Mouse (Mus musculus) cerebellum, postnatal 36 days (tissue): Measurements from ENCODE around the gene Slc23a4.
A peak's percentile ranks its signal among the peaks of the same experiment; 100 is the strongest.

Experiments used
- DNase-seq, 2 experiments: peaks; one replicate each; pipeline ENCODE4 v3.0.0; 2021 to 2022; ENCODE audit warnings: mixed read lengths in 2 of 2

Slc23a4 gene

GRCm38 (mm10) chr6:34954926-34955861 lies 33.0 kb downstream of the Slc23a4 start:
- no peak for DNase-seq

DNA sequence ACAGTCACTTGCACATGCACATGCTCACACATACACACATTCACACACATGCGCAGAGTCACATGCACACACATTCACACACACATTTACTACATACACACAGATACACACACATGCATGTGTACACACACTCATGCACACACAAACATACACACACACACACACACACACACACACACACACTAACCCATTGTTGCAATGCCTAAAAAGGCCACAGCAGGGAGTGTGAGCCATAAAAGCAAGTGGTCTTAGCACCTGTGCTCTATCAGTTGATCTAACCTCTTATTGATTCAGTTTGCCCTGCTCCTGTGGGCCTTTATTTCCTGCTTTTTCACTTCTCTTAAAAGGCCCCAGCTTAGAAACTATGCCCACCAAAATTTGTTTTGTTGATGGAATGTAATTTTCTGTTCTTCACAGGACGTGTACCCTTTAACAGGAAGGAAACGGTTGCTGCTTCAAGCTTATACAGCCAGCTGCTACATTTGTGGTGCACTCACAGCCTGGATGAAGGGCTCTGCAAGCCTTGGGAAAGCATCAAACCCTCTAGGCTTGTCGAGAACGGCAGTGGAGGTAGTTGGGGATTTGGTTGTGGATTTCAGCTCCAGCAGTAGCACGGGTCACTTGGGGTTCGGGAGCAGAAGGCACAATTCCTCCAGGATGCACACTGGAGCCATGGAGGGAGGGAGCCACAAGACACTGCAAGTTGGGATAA lies 36.1 kb downstream of the Slc23a4 start:
- DNase-seq, result no peak

- DNase-seq, result no peak
Measured at GRCm38 (mm10) chr6:34951518-34951917, 36.7 kb downstream of the Slc23a4 start.

GRCm38 (mm10) chr6:34948461-34948860 lies 39.7 kb downstream of the Slc23a4 start:
- no peak for DNase-seq

- DNase-seq, result no peak
Measured at GRCm38 (mm10) chr6:34946486-34947079, 41.6 kb downstream of the Slc23a4 start.

DNA sequence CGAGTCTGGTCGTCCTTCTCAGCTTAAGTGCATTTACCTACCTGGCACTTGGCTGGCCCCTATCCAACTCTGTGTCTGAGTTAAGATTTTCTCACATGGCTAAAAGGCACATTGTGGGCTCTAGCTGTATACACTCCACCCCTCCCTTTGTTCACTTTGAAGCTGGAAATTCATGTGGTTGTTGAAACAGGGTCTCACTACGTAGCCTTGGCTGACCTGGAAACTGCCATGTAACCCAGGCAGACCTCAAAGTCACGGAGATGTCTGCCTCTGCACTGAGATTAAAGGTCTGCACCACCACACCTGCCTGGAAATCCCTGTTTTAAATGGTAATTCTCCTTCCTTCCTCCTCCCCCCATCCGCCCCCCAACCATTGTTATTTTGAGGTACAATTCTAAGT lies 44.7 kb downstream of the Slc23a4 start:
- DNase-seq, result no peak

DNA sequence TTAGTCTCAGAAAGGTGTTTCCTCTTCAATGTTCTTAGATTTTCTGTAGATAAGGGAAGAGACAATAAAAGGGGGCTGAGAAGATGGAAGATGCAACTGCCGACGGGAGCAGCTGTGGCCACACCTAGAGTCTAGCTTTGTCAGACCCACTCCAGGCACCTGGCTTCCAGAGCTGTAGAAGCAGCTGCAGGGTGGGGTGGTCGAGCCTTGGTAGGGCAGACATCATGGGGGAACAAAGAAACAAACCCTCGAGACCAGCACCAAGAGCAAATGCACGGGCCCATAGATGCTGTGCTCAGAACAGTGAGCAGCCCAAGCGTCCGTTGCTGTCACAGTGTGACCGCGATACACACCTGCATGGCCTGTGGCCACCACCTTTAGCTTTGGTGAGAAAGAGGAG lies 45.8 kb downstream of the Slc23a4 start:
- no peak for DNase-seq

DNA sequence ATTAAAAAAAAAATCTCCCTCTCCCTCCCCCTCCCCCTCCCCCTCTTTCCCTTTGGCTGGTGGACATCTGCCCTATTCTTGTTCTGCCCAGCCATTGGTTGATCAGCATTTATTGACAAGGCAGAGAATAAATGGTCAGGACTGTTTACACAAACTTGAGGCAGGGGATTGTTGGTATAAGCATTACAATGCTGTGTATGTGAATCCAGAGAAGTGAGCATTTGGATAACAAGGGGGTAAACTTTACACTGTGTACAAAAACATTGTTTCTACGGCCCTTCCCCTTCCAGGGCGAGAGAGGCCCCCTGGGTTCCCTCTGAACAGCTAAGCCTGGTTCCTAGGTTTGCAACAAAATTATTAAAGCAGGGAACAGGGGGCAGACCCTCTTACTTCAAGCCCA lies 46.7 kb downstream of the Slc23a4 start:
- DNase-seq, result no peak

GRCm38 (mm10) chr6:34939451-34939850 lies 48.8 kb downstream of the Slc23a4 start:
- no peak for DNase-seq

DNA sequence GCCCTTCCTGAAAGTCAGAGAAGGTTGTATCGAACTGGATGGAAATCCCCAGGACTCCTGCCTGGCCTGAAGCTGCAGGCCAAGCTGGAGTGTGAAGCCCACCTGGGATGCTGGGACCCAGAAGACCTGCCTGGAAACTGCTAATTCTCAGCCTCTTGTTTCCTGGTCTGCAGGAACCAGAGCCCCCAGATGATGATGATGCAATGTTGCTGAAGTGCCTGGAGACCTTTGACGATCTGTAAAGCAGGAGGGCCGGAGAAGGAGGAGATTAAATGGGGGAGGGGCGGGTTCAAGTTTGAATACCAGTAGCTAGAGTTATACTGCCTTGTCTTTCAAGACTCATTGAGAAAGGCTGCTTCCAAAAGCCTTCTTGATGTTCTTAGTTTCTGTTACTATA lies 49.3 kb downstream of the Slc23a4 start:
- no peak for DNase-seq

- DNase-seq, result no peak
Measured at GRCm38 (mm10) chr6:34938280-34938928, 49.8 kb downstream of the Slc23a4 start.

- no peak for DNase-seq
Measured at GRCm38 (mm10) chr6:34936743-34937142, 51.5 kb downstream of the Slc23a4 start.

DNA sequence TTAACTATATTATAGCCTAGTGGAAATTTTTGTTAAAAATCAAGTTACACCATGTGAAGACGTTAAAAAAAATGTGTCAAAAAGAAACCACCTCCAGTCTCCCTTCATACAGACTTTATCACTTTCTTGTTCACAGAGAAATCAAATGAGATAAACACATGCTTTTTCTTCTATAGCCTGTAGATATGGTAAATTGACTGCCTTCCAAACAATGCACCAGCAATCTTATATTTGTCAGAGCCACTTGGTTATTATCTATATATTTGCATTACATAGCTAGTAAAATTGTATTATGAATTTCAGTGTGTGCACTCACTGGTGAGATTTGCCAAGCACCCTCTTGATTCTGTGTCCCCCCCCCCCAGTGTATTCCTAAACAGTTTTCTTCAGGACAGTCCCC lies 55.6 kb downstream of the Slc23a4 start:
- DNase-seq, result no peak

DNA sequence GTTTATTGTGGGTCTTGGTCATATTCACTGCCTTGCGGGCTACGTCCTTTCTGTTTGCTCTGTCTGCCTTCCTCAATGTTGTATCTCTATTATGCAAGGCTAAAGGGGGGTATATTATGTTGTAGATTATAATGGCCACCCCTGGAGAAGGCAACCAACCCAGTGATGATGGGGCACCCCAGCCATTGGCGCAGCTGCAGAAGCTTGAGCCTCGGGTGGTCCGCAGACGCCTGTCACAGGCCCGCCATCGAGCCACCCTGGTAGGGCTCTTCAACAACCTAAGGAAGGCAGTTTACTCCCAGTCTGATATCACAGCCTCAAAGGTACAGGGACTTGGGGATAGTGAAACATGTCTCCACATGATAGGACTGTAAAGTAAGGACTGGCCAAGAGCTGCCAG lies 60.6 kb downstream of the Slc23a4 start:
- no peak for DNase-seq

- peak; percentile 72 to 76 for DNase-seq
Measured at GRCm38 (mm10) chr6:34927156-34927555, 61.0 kb downstream of the Slc23a4 start.

DNA sequence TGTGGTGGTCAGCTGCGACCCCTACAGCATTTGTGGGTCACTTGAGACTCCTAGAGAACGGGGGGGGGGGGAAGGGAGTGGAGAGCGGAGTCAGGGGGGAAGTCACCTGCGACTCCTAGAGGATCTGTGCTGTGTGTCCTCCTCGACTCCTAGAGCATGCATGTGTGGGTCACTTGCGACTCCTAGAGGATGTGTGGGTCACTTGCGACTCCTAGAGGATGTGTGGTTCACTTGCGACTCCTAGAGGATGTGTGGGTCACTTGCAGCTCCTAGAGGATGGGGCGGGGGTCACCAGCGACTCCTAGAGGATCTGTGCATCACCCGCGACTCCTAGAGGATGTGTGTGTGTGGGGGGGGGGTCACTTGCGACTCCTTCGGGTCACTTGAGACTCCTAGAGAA lies 66.3 kb downstream of the Slc23a4 start:
- peak in 1 of 2 experiments; percentile 14 for DNase-seq

DNA sequence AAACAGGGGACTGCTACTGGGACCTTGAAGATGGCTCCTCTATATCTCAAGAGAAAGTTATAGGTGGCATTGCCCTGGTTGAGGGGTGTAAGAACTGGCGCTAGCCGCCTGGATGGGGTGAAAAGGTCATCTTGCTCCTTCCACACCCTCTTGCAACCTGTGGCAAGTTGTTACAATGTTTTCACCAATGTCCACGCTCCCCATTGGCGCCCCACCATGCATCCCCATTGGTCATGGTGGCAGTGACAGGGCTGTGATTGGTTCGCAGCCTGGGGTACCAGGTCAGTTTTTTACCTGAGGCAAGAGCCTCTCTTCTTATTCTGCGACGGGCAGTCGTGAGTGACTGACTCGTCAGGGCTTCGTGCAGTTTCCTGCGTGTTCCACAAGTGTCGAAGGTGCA lies 67.6 kb downstream of the Slc23a4 start:
- DNase-seq, result no peak

DNA sequence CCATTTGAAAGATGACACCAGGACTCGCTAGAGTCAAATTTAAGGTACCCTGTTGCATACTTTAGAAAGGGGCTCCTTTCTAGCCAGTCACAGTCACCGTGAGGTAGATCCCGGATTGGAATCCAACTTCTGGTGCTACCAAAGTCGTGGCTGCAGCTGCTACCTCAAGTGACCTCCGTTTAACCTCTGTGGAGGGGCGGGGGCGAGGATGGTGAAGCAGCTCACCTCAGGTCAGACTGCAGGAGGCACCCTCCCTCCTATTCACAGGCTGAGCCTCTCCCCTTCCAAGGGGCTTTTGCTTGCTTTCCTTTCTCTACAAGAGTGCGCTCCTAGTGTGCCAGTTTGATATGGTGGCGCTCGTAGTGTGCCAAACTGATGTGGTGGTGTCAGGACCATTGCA lies 68.2 kb downstream of the Slc23a4 start, which contains the start of gene Stra8:
Stra8 (plus strand) TSS at position 208 of the 400 bp plus-strand sequence.
- DNase-seq, result no peak

DNA sequence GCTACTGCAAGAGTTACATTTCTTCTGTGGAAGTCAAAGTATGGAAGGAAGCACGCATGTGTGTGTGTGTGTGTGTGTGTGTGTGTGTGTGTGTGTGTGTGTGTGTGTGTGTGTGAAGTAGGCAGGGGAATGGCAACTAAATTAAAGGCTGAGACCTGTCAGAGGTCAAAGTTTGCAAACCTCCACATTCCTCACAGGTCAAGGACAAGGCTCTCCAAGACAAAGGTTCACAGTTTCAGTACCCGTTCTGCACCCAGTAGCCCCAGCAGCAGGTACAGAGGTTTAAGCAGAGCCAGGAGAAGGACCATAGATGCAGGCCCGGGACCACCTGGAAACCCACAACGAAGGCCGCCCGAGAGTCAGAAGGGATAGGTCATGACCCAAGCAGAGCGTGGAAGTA lies 69.1 kb downstream of the Slc23a4 start:
- no peak for DNase-seq

- DNase-seq, result no peak
Measured at GRCm38 (mm10) chr6:34914462-34914861, 73.7 kb downstream of the Slc23a4 start.

GRCm38 (mm10) chr6:34913341-34914040 lies 74.7 kb downstream of the Slc23a4 start:
- DNase-seq, result no peak
